Mouse (Mus musculus): ENCODE data around the gene Numbl.

Numbl gene

GRCm38 (mm10) chr7:27251946-27252345 is 6.3 kb upstream of the Numbl start:
- no peak for DNase-seq (ENCODE audit: low spot score in 2 of 2)

GRCm38 (mm10) chr7:27255721-27256120 is 2.5 kb upstream of the Numbl start:
- DNase-seq (ENCODE audit: low spot score in 2 of 2), result no peak

GRCm38 (mm10) chr7:27257046-27257851 is 984 bp upstream of the Numbl start:
- peak; percentile 83 to 86 for DNase-seq (ENCODE audit: low spot score in 2 of 2)

GRCm38 (mm10) chr7:27257852-27258204 is 405 bp upstream of the Numbl start:
- peak in 1 of 2 experiments; percentile 49 for DNase-seq (ENCODE audit: low spot score in 2 of 2)

GRCm38 (mm10) chr7:27259271-27259721 is 1.1 kb downstream of the Numbl start:
- DNase-seq (ENCODE audit: low spot score in 2 of 2), result peak in 1 of 2 experiments; percentile 65

GRCm38 (mm10) chr7:27259771-27260170 is 1.5 kb downstream of the Numbl start:
- peak; percentile 65 to 76 for DNase-seq (ENCODE audit: low spot score in 2 of 2)

- peak in 1 of 2 experiments; percentile 73 for DNase-seq (ENCODE audit: low spot score in 2 of 2)
These were observed 2.6 kb downstream of the Numbl start for GRCm38 (mm10) chr7:27260856-27261255.

GRCm38 (mm10) chr7:27261888-27262287 is 3.7 kb downstream of the Numbl start:
- no peak for DNase-seq (ENCODE audit: low spot score in 2 of 2)

GRCm38 (mm10) chr7:27264761-27265160 is 6.5 kb downstream of the Numbl start:
- no peak for DNase-seq (ENCODE audit: low spot score in 2 of 2)

GRCm38 (mm10) chr7:27266515-27267128 is 8.4 kb downstream of the Numbl start:
- peak; percentile 80 to 89 for DNase-seq (ENCODE audit: low spot score in 2 of 2)

GRCm38 (mm10) chr7:27271423-27271822 is 13.2 kb downstream of the Numbl start:
- DNase-seq (ENCODE audit: low spot score in 2 of 2), result no peak

- no peak for DNase-seq (ENCODE audit: low spot score in 2 of 2)
These were observed 15.6 kb downstream of the Numbl start for GRCm38 (mm10) chr7:27273739-27274351.

- no peak for DNase-seq (ENCODE audit: low spot score in 2 of 2)
These were observed 16.7 kb downstream of the Numbl start for GRCm38 (mm10) chr7:27274916-27275315.

- no peak for DNase-seq (ENCODE audit: low spot score in 2 of 2)
These were observed 17.8 kb downstream of the Numbl start for GRCm38 (mm10) chr7:27276021-27276420.

- DNase-seq (ENCODE audit: low spot score in 2 of 2), result no peak
These were observed 19.0 kb downstream of the Numbl start for GRCm38 (mm10) chr7:27277191-27277590.

GRCm38 (mm10) chr7:27281717-27282116 is 23.5 kb downstream of the Numbl start:
- DNase-seq (ENCODE audit: low spot score in 2 of 2), result no peak

- no peak for DNase-seq (ENCODE audit: low spot score in 2 of 2)
These were observed 24.0 kb downstream of the Numbl start for GRCm38 (mm10) chr7:27282225-27282624.

GRCm38 (mm10) chr7:27284865-27285697 is 26.8 kb downstream of the Numbl start:
- peak; percentile 48 to 54 for DNase-seq (ENCODE audit: low spot score in 2 of 2)

GRCm38 (mm10) chr7:27285698-27286066 is 27.4 kb downstream of the Numbl start:
- peak; percentile 80 to 84 for DNase-seq (ENCODE audit: low spot score in 2 of 2)

GRCm38 (mm10) chr7:27288732-27289131 is 30.5 kb downstream of the Numbl start:
- DNase-seq (ENCODE audit: low spot score in 2 of 2), result no peak

- no peak for DNase-seq (ENCODE audit: low spot score in 2 of 2)
These were observed 32.3 kb downstream of the Numbl start for GRCm38 (mm10) chr7:27290555-27290954.

Data from right cerebral cortex, postnatal 10 days (tissue).